Comparison of ENCODE assay signal across 7 mouse cellular contexts in genomic region chr8:84743054-84743415, GRCm38 (mm10). TPM values are rescaled to one million over a fixed set of nuclear protein-coding genes. Genes with fewer than 3 reads are reported as not detected.
DNase-seq lines count a peak whose midpoint lies in the region; ATAC-seq and TF ChIP-seq lines count a peak whose summit lies in the region.

No protein-coding gene starts in this region.

- 14% methylated on average over 10 of the region's 10 CpGs for WGBS in heart, embryonic 13.5 days
- WGBS in liver, embryonic 11.5 days = 22% methylated on average over 10 of the region's 10 CpGs
- WGBS in thymus, adult 2 months = 89% methylated on average over 10 of the region's 10 CpGs

- no peaks in the 10 kb centered on the region for H3K36me3 ChIP-seq in E14TG2a.4 (ENCODE audit: insufficient read depth, low read length)
- no peaks in the 10 kb centered on the region for H3K36me3 ChIP-seq in heart, embryonic 13.5 days
- H3K36me3 ChIP-seq in liver, embryonic 11.5 days (ENCODE audit: control insufficient read depth, insufficient read depth, low read length) = no peaks in the 10 kb centered on the region
- H3K36me3 ChIP-seq in thymus, adult 2 months (ENCODE audit: control insufficient read depth, insufficient read depth, low read length) = no peaks in the 10 kb centered on the region

- H3K4me3 ChIP-seq in E14TG2a.4 (replicated peaks; ENCODE audit: low read length) = peak overlapping the region; percentile 71
- H3K4me3 ChIP-seq in heart, embryonic 13.5 days = peak overlapping the region; percentile 36
- peak overlapping the region; percentile 15; the same call in 1 of the 2 replicates for H3K4me3 ChIP-seq in liver, embryonic 11.5 days (ENCODE audit: low read depth, low read length)
- no peak overlapping the region for H3K4me3 ChIP-seq in thymus, adult 2 months (ENCODE audit: control insufficient read depth, insufficient read depth, low read length)

- peak overlapping the region; percentile 63 for H3K4me2 ChIP-seq in heart, embryonic 13.5 days
- peak overlapping the region; percentile 46 for H3K4me2 ChIP-seq in liver, embryonic 11.5 days

- 0 out of 2 replicates have a peak, but pooled peaks have one; percentile 1 for ATAC-seq in heart, embryonic 13.5 days (ENCODE audit: extremely low read depth, insufficient number of reproducible peaks, low FRiP score, low TSS enrichment)
- 0 out of 2 replicates have a peak, but pooled peaks have one; percentile 8 for ATAC-seq in liver, embryonic 11.5 days (replicated peaks; ENCODE audit: low FRiP score)

- no peak for TF ChIP-seq CTCF in E14TG2a.4 (conservative IDR thresholded peaks at IDR 0.05; ENCODE audit: low read length)
- no peak for TF ChIP-seq CTCF in thymus, adult 2 months (IDR thresholded peaks at IDR 0.05; ENCODE audit: borderline replicate concordance, control insufficient read depth, extremely low read depth, insufficient read depth, low read length, poor library complexity)

- H3K4me1 ChIP-seq in E14TG2a.4 (replicated peaks; ENCODE audit: low read depth, low read length) = peaks cover 72% of the 10 kb centered on the region
- peaks cover 92% of the 10 kb centered on the region for H3K4me1 ChIP-seq in heart, embryonic 13.5 days
- H3K4me1 ChIP-seq in liver, embryonic 11.5 days (replicated peaks; ENCODE audit: control insufficient read depth, insufficient read depth, low read length) = peaks cover 46% of the 10 kb centered on the region
- H3K4me1 ChIP-seq in thymus, adult 2 months (replicated peaks; ENCODE audit: control insufficient read depth, insufficient read depth, low read length) = peaks cover 15% of the 10 kb centered on the region

- peak overlapping the region; percentile 80 for H3K9ac ChIP-seq in heart, embryonic 13.5 days
- H3K9ac ChIP-seq in liver, embryonic 11.5 days (ENCODE audit: low read depth, low read length) = no peak overlapping the region

- DNase-seq in 3T3-L1 (ENCODE audit: low read depth, low spot score) = peak; percentile 92
- DNase-seq in liver, embryonic 11.5 days (ENCODE audit: low spot score) = no peak
- DNase-seq in cerebellum, adult 11-12 months = no peak
- no peak for DNase-seq in thymus, postnatal 4 days
- no peak for DNase-seq in thymus, adult 2 months

- peak overlapping the region; percentile 95 for H3K27ac ChIP-seq in heart, embryonic 13.5 days (replicated peaks)
- H3K27ac ChIP-seq in liver, embryonic 11.5 days (ENCODE audit: low read depth, low read length) = peak overlapping the region; percentile 9
- no peak overlapping the region for H3K27ac ChIP-seq in thymus, adult 2 months (ENCODE audit: control insufficient read depth, insufficient read depth, low read length)

- no peaks in the 10 kb centered on the region for H3K9me3 ChIP-seq in E14TG2a.4 (ENCODE audit: low read length)
- no peaks in the 10 kb centered on the region for H3K9me3 ChIP-seq in heart, embryonic 13.5 days
- no peaks in the 10 kb centered on the region for H3K9me3 ChIP-seq in liver, embryonic 11.5 days (ENCODE audit: control insufficient read depth, low read length)

- H3K27me3 ChIP-seq in E14TG2a.4 (ENCODE audit: insufficient read depth, low read length) = peaks cover 96% of the 10 kb centered on the region
- H3K27me3 ChIP-seq in heart, embryonic 13.5 days (replicated peaks) = peaks cover 40% of the 10 kb centered on the region
- peaks cover 73% of the 10 kb centered on the region for H3K27me3 ChIP-seq in liver, embryonic 11.5 days (replicated peaks; ENCODE audit: control insufficient read depth, insufficient read depth, low read length)
- H3K27me3 ChIP-seq in thymus, adult 2 months (ENCODE audit: control insufficient read depth, insufficient read depth, low read length) = no peaks in the 10 kb centered on the region

- TF ChIP-seq POLR2A in thymus, adult 2 months (IDR thresholded peaks at IDR 0.05; ENCODE audit: control insufficient read depth, extremely low read depth, insufficient read depth, low read length, poor library complexity) = no peak

RNA-seq across cellular contexts. Expression of gene G430095P16Rik, which starts 20.2 kb away (rescaled TPM):
- 7.8 and 8.9 TPM in 2 replicates for polyA plus RNA-seq in heart, embryonic 13.5 days (2015; fragmentation: Nextera tagmentation; extraction: Ambion mirVana)
- polyA plus RNA-seq in liver, embryonic 11.5 days (2014; fragmentation: Nextera tagmentation; extraction: Ambion mirVana) = 11.8 and 12.3 TPM in 2 replicates
- polyA plus RNA-seq in thymus, adult 2 months (2012; rRNA removed) = 1.8 and 2.6 TPM in 2 replicates

RNA-seq across cellular contexts. Expression of gene Lyl1, which starts 41.8 kb away (rescaled TPM):
- polyA plus RNA-seq in heart, embryonic 13.5 days (2015; fragmentation: Nextera tagmentation; extraction: Ambion mirVana) = 15.4 and 17.1 TPM in 2 replicates
- 67.9 and 68.6 TPM in 2 replicates for polyA plus RNA-seq in liver, embryonic 11.5 days (2014; fragmentation: Nextera tagmentation; extraction: Ambion mirVana)
- polyA plus RNA-seq in thymus, adult 2 months (2012; rRNA removed) = 7.1 and 7.5 TPM in 2 replicates

RNA-seq across cellular contexts. Expression of gene Nacc1, which starts 55.4 kb away (rescaled TPM):
- 15.1 and 15.7 TPM in 2 replicates for polyA plus RNA-seq in heart, embryonic 13.5 days (2015; fragmentation: Nextera tagmentation; extraction: Ambion mirVana)
- 23.0 and 25.2 TPM in 2 replicates for polyA plus RNA-seq in liver, embryonic 11.5 days (2014; fragmentation: Nextera tagmentation; extraction: Ambion mirVana)
- 155 and 182 TPM in 2 replicates for polyA plus RNA-seq in thymus, adult 2 months (2012; rRNA removed)

RNA-seq across cellular contexts. Expression of gene Trmt1, which starts 56.9 kb away (rescaled TPM):
- polyA plus RNA-seq in heart, embryonic 13.5 days (2015; fragmentation: Nextera tagmentation; extraction: Ambion mirVana) = 47.6 and 51.6 TPM in 2 replicates
- 94.1 and 95.6 TPM in 2 replicates for polyA plus RNA-seq in liver, embryonic 11.5 days (2014; fragmentation: Nextera tagmentation; extraction: Ambion mirVana)
- 169 and 181 TPM in 2 replicates for polyA plus RNA-seq in thymus, adult 2 months (2012; rRNA removed)

RNA-seq across cellular contexts. Expression of gene Nfix, which starts 57.1 kb away (rescaled TPM):
- polyA plus RNA-seq in heart, embryonic 13.5 days (2015; fragmentation: Nextera tagmentation; extraction: Ambion mirVana) = 10.0 and 11.7 TPM in 2 replicates
- 5.0 and 7.1 TPM in 2 replicates for polyA plus RNA-seq in liver, embryonic 11.5 days (2014; fragmentation: Nextera tagmentation; extraction: Ambion mirVana)
- polyA plus RNA-seq in thymus, adult 2 months (2012; rRNA removed) = 17.7 and 18.2 TPM in 2 replicates
